Mouse (Mus musculus) small intestine, adult 2 months (tissue): ENCODE results near the gene Tepsin. TPM values are rescaled to one million over a fixed set of nuclear protein-coding genes. Genes with fewer than 3 reads are reported as not detected.

Experiments
- H3K27ac ChIP-seq: fragments of 200-500 bp; 2 replicates; pipeline ENCODE4 v1.5.1; 2012; ENCODE audit warnings: low read depth, low read length, control low read depth, inconsistent platforms; ENCODE audit not compliant: insufficient read depth
- H3K27me3 ChIP-seq: fragments of 200-500 bp; 2 replicates; pipeline ENCODE4 v1.6.1; 2012; ENCODE audit warnings: mild to moderate bottlenecking, moderate library complexity, low read length, inconsistent platforms; ENCODE audit not compliant: control insufficient read depth, insufficient read depth
- H3K36me3 ChIP-seq: fragments of 200-500 bp; 2 replicates; pipeline ENCODE4 v1.6.1; 2012; ENCODE audit warnings: mild to moderate bottlenecking, low read length, control low read depth, inconsistent platforms; ENCODE audit not compliant: control insufficient read depth, insufficient read depth
- H3K4me1 ChIP-seq: fragments of 200-500 bp; 2 replicates; pipeline ENCODE4 v1.6.1; 2012; ENCODE audit warnings: low read length, inconsistent platforms, mixed read lengths; ENCODE audit not compliant: control insufficient read depth, insufficient read depth, insufficient read length
- H3K4me3 ChIP-seq: fragments of 200-500 bp; 2 replicates; pipeline ENCODE4 v1.5.1; 2012; ENCODE audit warnings: low read depth, mild to moderate bottlenecking, control low read depth, inconsistent platforms, low read length, moderate library complexity
- CTCF ChIP-seq: fragments of 200-500 bp; IDR thresholded peaks from 2 replicates; pipeline ENCODE4 v1.5.1; 2012; ENCODE audit warnings: low read depth, mild to moderate bottlenecking, control low read depth, inconsistent platforms, low read length, moderate library complexity, mixed read lengths; ENCODE audit not compliant: insufficient replicate concordance, insufficient read length; ENCODE audit errors: extremely low read depth
- POLR2A ChIP-seq: fragments of 200-500 bp; IDR thresholded peaks from 2 replicates; pipeline ENCODE4 v1.6.1; 2012; ENCODE audit warnings: low read depth, mild to moderate bottlenecking, control low read depth, inconsistent platforms, low read length, moderate library complexity
- WGBS: fragments of 180-500 bp; shearing (Covaris S2); methylation state at CpG from one replicate; pipeline ENCODE4 v1.1.7; 2018; 5-methylcytosine and 5-hydroxymethylcytosine counted together
- polyA plus RNA-seq: library from polyadenylated mRNA; depleted of rRNA; stranded (reverse); fragments of >200 nt; gene quantifications from 2 replicates; pipeline ENCODE4 v1.2.3, GENCODE M21; 2012

The Tepsin gene
- polyA plus RNA-seq, 1 experiment: 79.3 TPM

DNA sequence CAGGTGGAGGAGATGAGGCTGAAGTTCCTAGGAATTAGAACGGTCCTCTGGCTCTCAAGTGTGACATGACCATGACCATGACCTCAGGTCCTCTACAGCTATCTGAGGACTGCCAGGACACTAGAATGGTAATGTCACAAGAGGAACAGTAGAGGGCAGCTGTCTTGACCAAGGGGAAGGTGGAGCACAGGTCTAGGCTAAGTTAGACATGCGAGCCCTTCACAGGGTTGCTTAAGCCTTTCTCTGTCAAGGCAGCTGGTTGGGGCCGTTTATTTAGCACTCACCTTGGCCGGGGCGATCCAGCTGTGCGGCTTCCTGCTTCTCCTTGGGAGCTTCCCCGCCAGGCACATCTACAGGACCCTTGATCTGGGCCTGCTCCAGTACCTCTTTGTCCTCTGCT lies 12.0 kb upstream of the Tepsin start:
- no peak for TF ChIP-seq POLR2A
- peak; percentile 33; the same call in 1 of the 2 replicates for TF ChIP-seq CTCF
- H3K27ac ChIP-seq: no peak overlapping the region
- 76% methylated on average over 7 of the region's 7 CpGs for WGBS
- H3K4me1 ChIP-seq: peaks cover 10% of the 10 kb centered on the region
- H3K27me3 ChIP-seq: no peaks in the 10 kb centered on the region
- no peak overlapping the region for H3K4me3 ChIP-seq
- H3K36me3 ChIP-seq: peaks cover 38% of the 10 kb centered on the region

GRCm38 (mm10) chr11:120109558-120110210 lies 11.2 kb upstream of the Tepsin start:
- peaks cover 10% of the 10 kb centered on the region for H3K4me1 ChIP-seq
- H3K27me3 ChIP-seq: no peaks in the 10 kb centered on the region
- WGBS: 51% methylated on average over 14 of the region's 14 CpGs
- TF ChIP-seq CTCF (no peak), POLR2A (no peak)
- H3K4me3 ChIP-seq: no peak overlapping the region
- peaks cover 41% of the 10 kb centered on the region for H3K36me3 ChIP-seq
- H3K27ac ChIP-seq: no peak overlapping the region

GRCm38 (mm10) chr11:120107796-120108195 lies 9.3 kb upstream of the Tepsin start:
- no peak overlapping the region for H3K27ac ChIP-seq
- peaks cover 47% of the 10 kb centered on the region for H3K36me3 ChIP-seq
- 88% methylated on average over 9 of the region's 9 CpGs for WGBS
- TF ChIP-seq CTCF (no peak), POLR2A (no peak)
- no peak overlapping the region for H3K4me3 ChIP-seq
- no peaks in the 10 kb centered on the region for H3K27me3 ChIP-seq
- peaks cover 10% of the 10 kb centered on the region for H3K4me1 ChIP-seq

DNA sequence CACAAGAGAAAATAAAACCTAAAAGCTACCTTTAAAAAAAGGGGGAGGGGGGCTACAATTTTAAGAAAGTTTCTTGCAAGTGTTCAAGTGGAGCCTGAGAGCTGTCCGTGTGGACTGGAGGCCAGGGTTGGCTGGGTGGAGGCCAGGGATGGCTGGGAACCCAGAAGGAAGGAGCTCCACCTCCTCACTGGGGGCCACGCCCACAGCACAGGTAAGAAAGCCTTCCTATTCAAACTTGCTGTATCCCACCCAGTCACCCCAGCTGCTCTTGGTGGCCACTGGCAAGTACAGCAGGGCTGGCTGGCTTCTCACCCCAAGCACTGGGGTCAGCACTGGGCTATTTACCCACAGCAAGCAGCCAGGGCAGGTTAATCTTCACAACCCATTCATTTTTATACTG lies 8.5 kb upstream of the Tepsin start:
- H3K27me3 ChIP-seq: no peaks in the 10 kb centered on the region
- no peak overlapping the region for H3K27ac ChIP-seq
- TF ChIP-seq POLR2A: no peak
- no peak for TF ChIP-seq CTCF
- H3K4me3 ChIP-seq: no peak overlapping the region
- peaks cover 47% of the 10 kb centered on the region for H3K36me3 ChIP-seq
- peaks cover 10% of the 10 kb centered on the region for H3K4me1 ChIP-seq
- 60% methylated on average over 2 of the region's 2 CpGs for WGBS

DNA sequence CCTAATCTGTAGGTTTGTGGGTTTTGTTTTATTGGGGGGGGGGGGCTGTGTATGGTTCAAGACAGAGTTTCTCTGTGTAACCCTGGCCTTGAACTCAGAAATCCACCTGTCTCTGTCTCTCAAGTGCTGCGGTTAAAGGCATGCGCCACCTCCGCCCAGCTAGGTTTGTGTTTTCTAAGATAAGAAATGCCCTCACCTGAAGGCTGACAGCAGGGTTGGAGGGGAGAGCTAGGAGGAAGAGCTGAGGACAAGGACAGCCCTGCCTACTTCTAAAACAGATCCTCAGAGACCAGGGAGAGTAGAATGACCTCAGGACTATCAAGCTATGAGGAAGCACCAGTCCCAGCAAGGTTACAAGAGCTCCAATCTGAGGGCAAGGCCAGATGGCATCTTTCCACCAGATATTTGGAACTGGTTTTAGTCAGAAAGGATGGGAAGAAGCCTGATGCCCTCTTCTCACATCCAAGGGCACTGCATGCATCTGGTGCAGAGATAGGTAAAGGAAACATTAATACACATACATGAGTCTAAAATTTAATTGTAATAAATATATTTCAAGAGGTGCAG lies 5.0 kb upstream of the Tepsin start:
- Histone ChIP-seq H3K36me3 (peaks cover 39% of the 10 kb centered on the region), H3K4me3 (no peak overlapping the region), H3K27ac (no peak overlapping the region), H3K4me1 (peaks cover 8% of the 10 kb centered on the region), H3K27me3 (no peaks in the 10 kb centered on the region)
- 50% methylated on average over 3 of the region's 3 CpGs for WGBS
- TF ChIP-seq POLR2A (no peak), CTCF (no peak)

- Histone ChIP-seq H3K36me3 (peaks cover 27% of the 10 kb centered on the region), H3K27ac (no peak overlapping the region), H3K27me3 (no peaks in the 10 kb centered on the region), H3K4me3 (no peak overlapping the region), H3K4me1 (peaks cover 11% of the 10 kb centered on the region)
- TF ChIP-seq POLR2A (no peak), CTCF (peak; percentile 57; the same call in 1 of the 2 replicates)
- WGBS: 5% methylated on average over 3 of the region's 3 CpGs
Measured at GRCm38 (mm10) chr11:120101036-120101435, 2.5 kb upstream of the Tepsin start.

DNA sequence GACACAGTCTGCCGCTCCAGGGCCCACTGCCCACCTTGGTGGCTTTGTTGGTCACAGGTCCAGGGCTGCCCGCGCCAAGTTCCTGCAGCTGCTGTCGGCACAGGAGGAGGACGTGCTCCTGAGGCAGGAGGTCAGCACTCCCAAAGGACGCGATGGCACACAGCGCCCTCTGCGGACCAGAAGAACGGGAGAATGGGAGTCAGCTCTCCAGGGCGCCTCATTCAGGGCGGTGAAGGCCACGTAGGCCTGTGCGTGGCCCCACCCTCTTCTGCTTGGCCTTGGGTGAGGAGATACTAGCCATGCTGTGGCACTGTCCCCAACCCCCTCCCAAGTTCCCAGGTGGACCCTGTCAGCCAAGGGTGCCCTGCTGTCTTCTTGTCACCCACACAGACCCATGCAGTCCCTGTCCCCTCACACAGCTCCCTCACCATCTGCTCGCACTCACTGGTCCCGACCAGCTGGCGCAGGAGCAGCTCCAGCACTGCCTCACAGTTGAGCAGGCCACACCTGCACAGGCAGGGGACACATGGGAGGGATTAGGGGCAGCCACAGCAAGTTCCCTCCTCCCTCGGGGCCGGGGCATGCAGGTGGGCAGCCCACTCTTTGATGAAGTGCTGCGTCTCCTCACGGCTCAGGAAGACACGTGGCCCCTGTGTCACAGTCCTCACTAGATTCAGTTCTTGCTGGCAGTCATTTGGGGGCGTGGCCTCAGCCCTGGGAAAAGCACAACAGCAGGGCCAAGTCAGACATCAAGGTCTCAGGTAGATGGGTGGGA lies 5.5 kb downstream of the Tepsin start:
- WGBS: 83% methylated on average over 23 of the region's 23 CpGs
- Histone ChIP-seq H3K27ac (no peak overlapping the region), H3K4me3 (no peak overlapping the region), H3K27me3 (no peaks in the 10 kb centered on the region), H3K4me1 (peaks cover 3% of the 10 kb centered on the region; the same call in 1 of the 2 replicates), H3K36me3 (peaks cover 53% of the 10 kb centered on the region)
- TF ChIP-seq POLR2A: no peak
